Mouse (Mus musculus) embryo, embryonic 11.5 days (tissue): ENCODE results near the gene Ptpn6.
"Not testable (repeated sequence)": the region's sequence is repeated elsewhere in the genome, so short reads cannot be mapped to it uniquely, and the experiment has no call there.

Experiments
- DNase-seq: peaks from one replicate; pipeline ENCODE4 v3.0.0-alpha.2; 2012; ENCODE audit warnings: low read depth, low spot score

Gene Ptpn6

DNA sequence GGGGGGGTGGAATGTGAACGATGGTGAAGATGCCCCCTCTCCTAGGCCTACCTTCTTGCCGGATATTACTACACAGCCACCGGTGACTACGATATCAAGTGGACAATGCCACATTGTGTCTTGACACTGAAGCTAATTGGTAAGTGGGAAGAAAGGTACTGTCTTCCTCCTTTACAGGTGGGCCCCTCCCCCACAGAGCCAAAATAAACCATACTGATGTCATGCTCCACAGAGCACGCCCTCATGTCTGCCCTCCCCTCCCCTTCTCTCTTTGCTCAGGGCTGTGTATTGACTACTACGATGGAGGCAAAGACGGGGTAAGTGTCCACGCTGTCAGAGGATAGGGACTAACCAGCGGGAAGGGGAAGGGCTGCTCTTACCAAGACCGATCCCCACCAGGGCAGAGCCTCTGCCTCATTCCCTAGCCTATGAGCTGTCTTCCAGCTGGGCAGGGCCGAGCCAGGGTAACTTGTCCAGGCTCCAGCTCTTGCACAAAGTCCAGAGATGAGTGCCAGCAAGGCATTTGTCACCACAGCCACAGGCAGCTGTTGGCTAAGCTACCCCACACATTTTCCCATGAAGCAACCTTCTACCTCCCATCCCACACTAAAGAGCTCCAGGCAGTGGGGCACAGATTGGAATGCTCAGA, 38.4 kb downstream of the Ptpn6 start:
- DNase-seq: no peak

DNA sequence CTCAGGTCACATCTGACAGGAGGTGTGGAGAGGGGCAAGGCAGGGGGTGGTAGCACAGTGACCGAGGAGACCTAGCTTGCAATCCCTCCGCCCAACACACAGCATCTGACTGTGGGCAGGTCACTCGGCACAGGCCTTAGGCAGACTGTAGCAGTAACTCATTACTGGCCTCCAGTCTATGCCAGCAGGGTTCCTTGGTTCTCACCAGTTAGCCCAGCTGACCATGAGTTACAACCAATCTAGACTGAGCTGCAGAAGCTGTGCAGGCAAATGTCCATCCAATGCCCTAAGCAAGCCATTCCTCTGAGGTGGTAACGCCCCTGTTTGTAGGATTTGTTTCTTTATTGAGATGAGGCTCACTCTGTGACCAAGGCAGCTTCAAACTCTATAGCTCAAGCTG, 39.1 kb downstream of the Ptpn6 start:
- no peak for DNase-seq

DNA sequence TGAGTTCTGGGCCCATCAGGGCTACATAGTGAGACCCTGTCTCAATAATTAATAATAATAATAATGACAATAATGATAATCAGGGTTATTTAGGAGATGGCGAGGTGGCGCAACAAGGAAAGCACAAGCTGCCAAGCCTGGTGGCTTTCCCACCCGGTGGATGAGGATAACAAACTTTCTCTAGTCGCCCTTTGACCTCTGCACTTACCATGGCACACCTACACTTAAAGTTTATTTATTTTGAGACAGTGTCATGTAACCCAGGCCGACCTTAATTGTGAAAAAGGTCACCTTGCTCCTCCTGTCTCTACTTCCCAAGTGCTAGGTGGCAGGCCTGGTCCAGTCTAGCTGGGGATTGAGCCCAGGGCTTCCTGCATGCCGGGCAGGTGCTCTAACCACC, 39.8 kb downstream of the Ptpn6 start:
- DNase-seq: no peak

DNA sequence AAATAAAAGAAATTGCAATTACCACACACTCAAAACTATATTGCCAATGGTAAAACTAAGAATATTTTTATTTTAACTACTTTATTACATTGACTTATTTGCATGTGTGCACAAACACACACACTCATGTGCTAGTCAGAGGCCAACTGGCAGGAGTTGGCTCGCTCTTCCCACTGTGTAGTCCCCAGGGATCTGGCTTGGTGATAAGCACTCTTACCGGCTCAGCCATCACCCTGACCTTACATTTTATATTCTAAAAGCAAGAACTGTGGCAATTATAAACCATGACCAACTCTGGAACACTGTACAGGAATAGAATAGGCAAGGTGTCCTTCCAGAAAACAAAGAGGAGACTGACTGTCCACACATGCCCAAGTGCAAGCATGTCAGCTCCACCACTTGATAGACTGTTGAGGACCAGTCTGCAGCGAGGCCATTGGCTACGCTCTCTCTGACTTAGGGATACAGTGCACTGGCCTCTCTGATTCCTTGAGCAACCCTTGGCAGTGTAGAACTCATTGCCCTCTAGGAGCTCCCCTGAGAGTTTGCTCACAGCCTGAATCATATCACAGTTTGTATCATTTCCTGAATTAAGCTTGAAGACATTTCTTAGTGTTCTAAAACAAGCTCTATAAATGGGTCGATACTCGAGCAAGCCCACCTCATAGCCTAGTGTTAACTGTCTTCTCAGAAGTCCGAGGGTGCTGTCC, 41.9 kb downstream of the Ptpn6 start:
- no peak for DNase-seq

DNA sequence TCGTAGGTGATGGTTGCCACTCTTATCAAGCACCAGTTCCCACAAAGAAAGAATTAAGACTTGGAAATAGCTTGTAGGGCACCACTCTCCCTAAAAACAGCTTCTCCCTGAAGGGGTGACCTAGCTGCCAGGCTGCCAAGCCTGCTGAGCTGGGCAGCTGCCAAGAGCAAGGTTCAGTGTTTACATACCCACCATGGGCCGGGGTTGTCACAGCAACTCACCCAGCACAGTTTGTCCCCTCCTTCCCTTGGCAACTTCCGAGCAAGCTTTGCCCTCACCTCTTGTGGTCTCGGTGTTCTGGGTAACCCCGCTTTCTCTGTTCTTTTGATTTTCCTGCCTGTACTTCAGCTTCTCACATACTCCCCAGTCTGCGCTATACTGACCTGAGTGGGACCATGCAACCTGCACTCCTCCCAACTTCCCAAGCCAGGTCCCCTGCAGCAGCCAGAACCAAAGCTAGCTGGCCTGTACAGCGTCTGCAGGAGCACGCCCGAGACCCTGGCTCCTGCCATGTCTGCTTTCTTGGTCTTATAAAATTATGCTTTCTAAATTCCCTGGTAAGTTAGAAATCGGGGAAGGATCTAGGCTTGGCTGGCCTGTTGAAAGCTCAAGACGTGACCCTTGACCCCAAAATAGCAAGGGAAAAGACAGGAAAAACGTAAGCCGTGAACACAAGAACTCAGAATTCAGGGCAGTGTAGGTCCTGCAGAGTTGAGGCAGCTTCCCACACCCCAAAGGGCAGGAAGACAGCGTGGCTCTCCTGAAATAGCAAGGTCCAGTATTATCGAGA, 44.2 kb downstream of the Ptpn6 start:
- no peak for DNase-seq

DNA sequence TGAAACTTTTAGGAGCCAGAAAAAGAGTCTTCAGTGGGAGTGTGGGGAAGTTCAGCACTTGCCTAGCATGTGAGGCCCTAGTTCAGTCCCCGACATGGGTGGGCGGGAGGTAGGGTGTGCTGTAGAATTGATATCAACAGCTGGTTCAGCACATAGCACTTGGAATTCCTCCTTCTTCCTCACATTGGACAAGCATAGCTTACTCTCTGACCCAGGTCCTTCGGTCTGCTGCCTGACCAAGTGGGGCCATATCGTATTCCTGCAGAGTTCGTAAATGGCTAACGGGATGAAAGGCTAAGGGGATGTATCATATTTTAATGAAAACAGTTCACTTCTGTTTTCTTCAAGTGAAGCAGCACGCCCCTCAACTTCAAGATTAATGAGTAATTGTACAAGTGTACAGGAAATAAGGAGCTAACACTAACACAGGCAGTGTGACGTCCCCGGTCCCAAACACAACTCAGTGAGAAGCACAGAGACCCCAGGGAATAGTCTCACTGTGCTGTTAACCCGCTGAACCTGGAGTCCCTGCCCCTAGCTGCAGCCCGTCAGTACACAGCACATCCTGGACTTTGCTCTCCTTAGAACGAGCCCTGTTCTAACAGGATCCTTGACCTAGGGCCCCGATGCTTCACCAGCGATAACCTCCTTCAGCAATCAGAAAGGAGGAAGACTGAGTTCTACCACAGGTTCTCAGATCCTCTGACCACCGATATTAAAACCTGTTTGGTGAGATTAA, 45.1 kb downstream of the Ptpn6 start:
- DNase-seq: no peak

DNA sequence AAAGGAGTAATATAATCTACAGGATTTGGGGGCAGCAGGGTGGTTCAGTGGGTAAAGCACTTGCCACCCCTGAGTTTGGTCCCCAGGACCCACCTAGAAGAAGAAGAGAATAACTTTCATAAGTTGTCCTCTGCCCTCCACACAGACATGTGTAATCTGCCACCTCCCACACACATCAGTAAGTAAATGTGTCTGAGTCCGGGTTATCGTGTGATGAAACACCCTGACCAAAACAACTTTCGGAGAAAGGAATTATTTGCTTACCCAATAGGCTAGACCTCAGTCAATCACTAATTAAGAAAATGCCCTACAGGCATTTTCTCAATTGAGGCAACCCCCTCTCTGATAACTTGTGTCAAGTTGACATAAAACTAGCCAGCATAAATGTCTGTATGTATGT, 48.0 kb downstream of the Ptpn6 start:
- no peak for DNase-seq

DNA sequence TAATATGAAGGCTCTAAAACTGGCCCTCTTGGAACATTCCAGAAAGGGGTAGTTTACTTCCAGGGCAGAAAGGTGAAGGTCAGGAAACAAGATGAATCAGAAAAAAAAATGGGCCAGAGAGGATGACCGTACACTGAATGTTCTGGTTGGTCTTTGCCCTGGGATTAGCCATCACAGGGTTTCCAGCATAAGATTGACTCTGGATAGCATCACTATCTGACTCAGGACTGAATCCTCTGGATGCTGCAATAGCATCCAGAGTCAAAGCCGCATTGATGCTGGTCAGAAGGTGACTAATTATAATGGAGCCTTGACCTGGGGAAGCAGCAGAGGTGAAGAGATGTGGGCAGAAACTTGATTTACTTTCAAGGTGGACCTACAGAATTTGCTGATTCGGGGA, 49.5 kb downstream of the Ptpn6 start:
- no peak for DNase-seq

DNA sequence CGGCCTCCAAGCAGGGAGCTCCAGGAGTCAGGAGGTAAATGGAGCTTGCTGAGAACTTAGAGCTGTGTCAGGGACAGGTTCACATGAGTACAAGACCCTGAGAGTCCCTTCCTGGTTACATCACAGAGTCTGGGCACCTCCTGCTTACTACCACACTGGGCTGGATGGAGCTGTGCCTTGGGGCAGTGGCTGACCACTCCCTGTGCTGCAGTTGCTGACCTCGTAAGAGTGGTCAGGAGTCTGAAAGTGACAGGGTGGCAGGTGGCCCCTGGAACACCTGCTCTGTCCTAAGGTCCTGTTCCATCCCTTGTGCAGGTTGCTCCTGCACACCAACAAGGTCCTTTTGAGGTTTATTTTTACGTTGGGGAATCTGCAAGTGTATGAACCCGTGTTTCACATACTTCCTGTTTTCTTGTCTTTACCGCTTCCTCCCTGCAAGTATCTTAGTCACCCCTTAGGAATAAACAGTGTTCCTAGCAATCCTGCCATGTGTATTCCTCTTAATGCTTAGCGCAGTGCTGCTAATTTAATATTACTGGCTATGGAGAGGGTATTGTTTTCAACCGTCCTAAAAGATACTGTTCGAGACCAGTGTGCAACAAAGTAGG, 50.3 kb downstream of the Ptpn6 start:
- no peak for DNase-seq

DNA sequence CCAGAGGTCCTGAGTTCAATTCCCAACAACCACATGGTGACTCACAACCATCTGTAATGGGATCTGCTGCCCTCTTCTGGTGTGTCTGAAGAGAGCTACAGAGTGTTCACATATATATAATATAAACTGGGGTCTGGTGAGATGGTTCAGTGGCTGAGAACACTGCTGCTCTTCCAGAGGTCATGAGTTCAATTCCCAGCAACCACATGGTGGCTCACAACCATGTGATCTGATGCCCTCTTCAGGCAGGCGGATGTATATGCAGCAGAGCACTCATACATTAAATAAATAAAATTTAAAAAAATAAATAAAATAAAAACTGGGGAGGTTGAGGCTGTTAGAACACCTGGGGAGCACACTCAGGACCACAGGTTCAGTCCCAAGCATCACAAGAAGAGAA, 51.9 kb downstream of the Ptpn6 start:
- not testable (repeated sequence) for DNase-seq

DNA sequence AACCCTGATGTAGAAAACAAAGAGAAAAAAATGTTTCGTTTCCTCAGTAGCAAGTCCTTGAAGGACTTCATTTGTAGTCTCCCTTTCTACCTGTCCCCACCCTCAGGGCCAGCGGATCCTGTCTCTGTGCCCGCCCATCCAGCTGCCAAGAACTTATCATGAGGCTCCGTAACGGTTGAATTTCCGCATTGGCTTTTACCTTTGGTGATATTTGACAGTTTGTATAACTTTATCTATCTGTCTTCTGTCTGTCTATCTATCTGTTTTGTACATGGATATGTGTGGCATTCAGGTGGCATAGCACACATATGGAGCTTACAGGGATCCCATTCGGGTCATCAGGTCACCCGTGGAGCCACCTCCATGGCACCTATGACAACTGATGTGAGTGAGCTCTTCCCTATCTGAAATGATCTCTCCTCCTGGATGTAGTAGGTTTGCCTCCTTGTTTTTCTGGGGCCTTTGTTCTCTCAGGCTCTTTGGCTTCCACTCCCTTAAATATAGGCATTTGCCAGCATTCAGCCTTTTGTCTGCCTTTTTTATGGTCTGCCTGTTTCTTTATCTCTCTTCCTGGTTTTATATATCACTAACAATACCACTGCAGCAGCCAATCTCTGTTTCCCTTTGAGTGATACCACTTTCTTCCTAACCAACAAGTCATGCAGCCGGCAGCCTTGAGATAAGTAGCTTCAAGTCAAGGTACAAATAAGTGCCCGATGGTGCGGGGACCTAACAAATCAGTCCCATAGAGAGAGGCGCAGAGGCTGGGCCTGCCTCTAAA, 52.7 kb downstream of the Ptpn6 start:
- DNase-seq: no peak

DNA sequence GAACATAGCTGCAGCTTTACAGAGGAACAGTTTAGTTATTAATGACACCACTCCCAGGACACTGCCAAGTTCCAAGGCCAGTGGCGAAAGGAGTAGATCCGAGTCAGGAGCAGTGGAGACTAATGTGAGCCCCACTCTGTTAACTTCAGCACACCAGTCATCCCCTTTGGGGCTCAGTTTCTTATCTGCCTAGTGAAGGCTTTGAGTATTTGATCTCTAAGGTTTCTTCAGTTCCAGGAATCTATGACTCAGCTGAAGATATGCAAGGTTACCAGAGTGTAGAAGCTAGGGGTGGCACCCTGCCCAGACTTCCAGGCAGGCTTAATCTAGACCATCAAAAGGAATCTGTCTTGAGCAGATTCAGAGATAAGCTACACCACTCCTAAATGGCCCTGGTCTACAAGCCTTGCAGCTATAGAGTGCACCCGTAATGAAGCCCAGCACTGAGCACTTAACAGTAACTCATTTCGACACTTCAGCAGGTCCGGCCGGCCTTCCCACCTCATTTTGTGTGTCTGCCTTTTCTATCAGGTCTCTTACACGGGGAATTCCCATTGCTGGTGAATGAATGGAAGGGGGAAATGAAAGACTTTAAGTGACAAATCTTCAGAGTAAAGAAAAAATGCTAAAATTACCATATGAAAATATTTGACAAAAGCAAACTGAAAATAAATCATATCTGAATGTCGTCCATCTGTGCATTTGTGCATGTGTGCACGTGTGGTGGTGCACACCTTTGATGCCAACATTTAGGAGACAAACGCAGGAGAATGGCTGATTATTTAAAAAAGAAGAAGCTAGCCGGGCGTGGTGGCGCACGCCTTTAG, 54.7 kb downstream of the Ptpn6 start:
- no peak for DNase-seq

DNA sequence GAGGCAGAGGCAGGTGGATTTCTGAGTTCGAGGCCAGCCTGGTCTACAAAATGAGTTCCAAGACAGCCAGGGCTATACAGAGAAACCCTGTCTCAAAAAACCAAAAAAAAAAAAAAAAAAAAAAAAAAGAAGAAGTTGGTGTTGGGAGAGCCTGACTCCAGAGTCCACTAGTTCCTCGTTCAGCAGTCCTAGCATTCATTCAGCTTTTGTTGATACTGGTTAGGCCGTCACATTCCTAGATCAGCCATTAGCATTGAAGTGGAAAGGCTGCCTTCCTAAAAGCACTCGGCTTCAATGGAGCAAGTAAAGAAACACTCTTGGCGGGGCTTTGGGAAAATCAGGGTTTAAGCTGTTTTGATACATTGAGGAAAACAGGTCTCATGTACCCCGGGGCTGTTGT, 56.2 kb downstream of the Ptpn6 start:
- DNase-seq: not testable (repeated sequence)

DNA sequence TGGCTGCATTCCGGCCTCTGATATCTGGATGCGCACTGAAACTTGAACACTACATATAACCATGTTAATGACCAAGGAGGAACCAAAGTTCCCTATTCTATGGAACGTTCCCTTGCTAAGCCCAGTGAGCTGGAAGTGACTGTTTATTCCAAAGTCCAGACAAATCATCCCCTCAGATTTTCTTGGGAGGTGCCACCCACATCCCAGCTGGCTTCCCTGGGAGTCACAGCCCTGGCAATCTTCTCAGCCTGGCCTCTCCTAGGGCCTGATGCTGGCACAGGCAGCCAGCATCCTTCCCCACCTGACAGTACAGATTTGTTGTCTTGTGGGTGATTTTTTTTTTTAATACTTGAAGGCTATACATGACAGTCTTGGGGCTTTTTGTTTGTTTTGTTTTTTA, 59.0 kb downstream of the Ptpn6 start:
- no peak for DNase-seq

DNA sequence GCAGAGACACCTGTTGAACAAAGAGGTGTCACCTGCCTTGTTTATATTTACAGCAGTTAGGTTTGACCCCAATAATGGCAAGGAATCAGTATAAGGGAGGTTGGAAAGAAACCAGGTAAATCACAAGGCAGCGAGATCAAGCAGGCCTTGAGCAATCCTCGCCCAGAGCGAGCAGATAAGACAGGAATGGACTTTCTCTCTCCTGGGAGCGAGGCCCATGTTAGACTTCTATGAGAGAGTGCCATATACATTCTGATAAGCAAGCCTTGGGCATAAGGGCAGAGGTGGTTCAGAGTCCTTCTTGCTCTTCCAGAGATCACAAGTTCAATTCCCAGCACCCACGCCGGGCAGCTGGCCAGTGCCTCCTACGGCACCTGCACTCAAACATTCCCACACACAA, 59.7 kb downstream of the Ptpn6 start:
- no peak for DNase-seq

DNA sequence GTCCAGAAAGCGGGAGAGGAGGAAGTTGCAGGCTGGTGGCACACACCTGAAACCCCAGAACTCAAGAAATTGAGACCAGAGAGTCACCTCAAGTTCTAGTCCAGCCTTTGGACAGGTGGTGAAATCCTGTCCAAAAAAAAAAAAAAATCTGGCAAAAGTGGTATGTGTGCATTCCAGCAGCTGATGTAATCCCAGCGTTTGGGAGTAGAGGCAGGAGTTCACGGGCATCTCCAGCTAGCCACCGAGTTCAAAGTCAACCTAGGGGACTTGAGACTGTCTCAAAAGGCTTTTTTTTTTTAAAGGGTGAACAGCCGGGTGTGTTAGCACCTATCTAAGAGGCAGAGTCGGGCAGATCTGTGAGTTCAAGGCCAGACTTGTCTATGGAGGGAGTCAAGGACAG, 62.3 kb downstream of the Ptpn6 start:
- no peak for DNase-seq

DNA sequence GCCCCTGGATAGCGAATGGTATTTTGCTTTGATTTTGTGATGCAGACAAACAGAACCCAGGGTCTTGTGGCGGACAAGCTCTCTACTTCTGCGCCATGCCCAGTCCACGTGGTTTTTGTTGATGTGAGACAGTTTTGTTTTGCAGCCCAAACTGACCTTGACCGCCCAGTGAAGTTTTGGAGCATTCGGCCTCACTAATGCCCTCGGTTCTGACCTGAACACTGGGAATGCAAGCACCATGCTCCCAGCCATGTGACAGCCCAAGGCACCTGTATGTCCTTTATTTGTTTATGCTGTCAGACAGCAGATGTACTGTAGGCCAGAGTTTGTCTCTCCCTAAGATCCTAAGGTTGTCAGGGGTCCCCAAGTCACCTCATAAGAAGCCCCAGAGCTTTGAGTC, 63.9 kb downstream of the Ptpn6 start:
- no peak for DNase-seq

DNA sequence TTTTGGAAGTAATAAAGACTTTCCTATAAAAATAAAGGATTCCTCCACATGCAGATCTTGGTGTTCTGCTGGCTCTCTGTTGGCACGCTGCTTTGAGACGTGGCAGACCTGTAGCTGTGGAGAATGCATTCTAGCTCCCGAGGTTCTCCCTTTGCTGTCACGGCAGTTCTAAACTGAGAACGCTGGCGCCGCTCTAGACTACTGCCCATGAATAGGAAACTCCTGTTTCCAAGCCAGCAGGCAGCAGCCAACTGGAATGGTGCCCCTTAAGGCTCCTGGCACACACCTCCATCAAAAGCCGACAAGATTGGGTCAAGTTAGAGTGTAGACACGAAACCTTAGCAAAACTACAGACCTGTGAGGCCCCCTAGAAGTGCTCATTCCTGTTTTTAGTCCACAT, 64.9 kb downstream of the Ptpn6 start:
- DNase-seq: no peak

DNA sequence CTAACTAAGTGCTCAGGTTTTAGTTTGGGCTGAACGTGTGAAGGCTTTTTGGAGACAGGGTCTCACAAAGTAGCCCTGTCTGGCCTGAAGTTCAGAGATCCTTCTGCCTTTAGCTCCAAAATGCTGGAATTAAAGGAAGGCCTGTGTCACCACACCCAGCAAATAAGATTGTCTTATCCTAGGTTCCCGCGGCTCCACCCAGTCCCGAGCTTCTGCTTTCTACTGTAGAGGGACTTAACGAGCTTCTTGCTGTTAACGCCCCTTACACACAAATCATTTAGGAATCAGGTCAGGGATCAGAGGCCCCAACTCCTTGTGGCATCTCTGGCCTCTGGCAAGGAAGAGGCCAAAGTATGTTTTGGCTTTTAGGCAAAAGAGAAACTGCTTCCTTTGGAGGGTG, 66.4 kb downstream of the Ptpn6 start:
- DNase-seq: no peak
